Mouse (Mus musculus): Measurements from ENCODE around the gene Hyal1. TPM values are rescaled to one million over a fixed set of nuclear protein-coding genes. Genes with fewer than 3 reads are reported as not detected.
A peak's percentile ranks its signal among the peaks of the same experiment; 100 is the strongest.

The Hyal1 gene
- total RNA-seq, 2 experiments from 2014 or later = 3.9 to 5.7 TPM

- peak; percentile 70 to 81 for DNase-seq
- intact Hi-C loops (cut with DNase I) = no loop called here
Observed at GRCm38 (mm10) chr9:107593101-107593976, 16.6 kb downstream of the Hyal1 start.

- intact Hi-C loops (cut with DNase I) = no loop called here
- no peak for DNase-seq
Observed at GRCm38 (mm10) chr9:107594281-107595062, 17.7 kb downstream of the Hyal1 start.

- intact Hi-C loops (cut with DNase I) = no loop called here
- DNase-seq = peak; percentile 91
Observed at GRCm38 (mm10) chr9:107596619-107597569, 20.2 kb downstream of the Hyal1 start.

GRCm38 (mm10) chr9:107598385-107598784, 21.7 kb downstream of the Hyal1 start:
- intact Hi-C loops (cut with DNase I) = no loop called here
- no peak for DNase-seq

- intact Hi-C loops (cut with DNase I) = no loop called here
- DNase-seq = no peak
Observed at GRCm38 (mm10) chr9:107599433-107599832, 22.7 kb downstream of the Hyal1 start.

GRCm38 (mm10) chr9:107599842-107600241, 23.1 kb downstream of the Hyal1 start:
- no peak for DNase-seq

GRCm38 (mm10) chr9:107600745-107601144, 24.0 kb downstream of the Hyal1 start:
- DNase-seq = no peak
- intact Hi-C loops (cut with DNase I) = loop anchor here (5.0 kb wide), 1 partner anchor 137 kb away; no protein-coding TSS in a partner anchor

More at GRCm38 (mm10) chr9:107599842-107600241, 23.1 kb downstream of the Hyal1 start:
- intact Hi-C loops (cut with DNase I) = loop anchor here (5.0 kb wide), 1 partner anchor 137 kb away; no protein-coding TSS in a partner anchor

- intact Hi-C loops (cut with DNase I) = loop anchor here (5.0 kb wide), 1 partner anchor 136 kb away; no protein-coding TSS in a partner anchor
Observed at GRCm38 (mm10) chr9:107601275-107601674, 24.5 kb downstream of the Hyal1 start.

GRCm38 (mm10) chr9:107602068-107602648, 25.4 kb downstream of the Hyal1 start:
- peak; percentile 94 to 97 for DNase-seq
- intact Hi-C loops (cut with DNase I) = loop anchor here (1.0 to 5.0 kb wide), 3 partner anchors 42 to 135 kb away; no protein-coding TSS in a partner anchor

More at GRCm38 (mm10) chr9:107601275-107601674, 24.5 kb downstream of the Hyal1 start:
- DNase-seq = no peak

- intact Hi-C loops (cut with DNase I) = loop anchor here (5.0 kb wide), 1 partner anchor 134 kb away; no protein-coding TSS in a partner anchor
Observed at GRCm38 (mm10) chr9:107603251-107603650, 26.5 kb downstream of the Hyal1 start.

GRCm38 (mm10) chr9:107605041-107605661, 28.4 kb downstream of the Hyal1 start:
- peak in 1 of 2 experiments; percentile 58 for DNase-seq
- intact Hi-C loops (cut with DNase I) = no loop called here

More at GRCm38 (mm10) chr9:107603251-107603650, 26.5 kb downstream of the Hyal1 start:
- DNase-seq = no peak

GRCm38 (mm10) chr9:107606591-107606990, 29.9 kb downstream of the Hyal1 start:
- intact Hi-C loops (cut with DNase I) = no loop called here
- DNase-seq = peak in 1 of 2 experiments; percentile 63

- intact Hi-C loops (cut with DNase I) = no loop called here
- no peak for DNase-seq
Observed at GRCm38 (mm10) chr9:107607036-107607435, 30.3 kb downstream of the Hyal1 start.

GRCm38 (mm10) chr9:107607653-107608245, 31.0 kb downstream of the Hyal1 start:
- intact Hi-C loops (cut with DNase I) = no loop called here
- peak in 1 of 2 experiments; percentile 45 for DNase-seq

GRCm38 (mm10) chr9:107608741-107609432, 32.2 kb downstream of the Hyal1 start, which contains the start of gene Sema3b:
Sema3b (minus strand) TSS chr9:107609229.
- intact Hi-C loops (cut with DNase I) = no loop called here
- DNase-seq = peak in 1 of 2 experiments; percentile 57

GRCm38 (mm10) chr9:107609433-107609830, 32.7 kb downstream of the Hyal1 start:
- DNase-seq = no peak
- intact Hi-C loops (cut with DNase I) = no loop called here

- DNase-seq = peak in 1 of 2 experiments; percentile 62
- intact Hi-C loops (cut with DNase I) = loop anchor here (2.0 kb wide), 1 partner anchor 21 kb away; no protein-coding TSS in a partner anchor
Observed at GRCm38 (mm10) chr9:107611456-107612190, 34.9 kb downstream of the Hyal1 start.

Data from heart, postnatal 10 days (tissue).